Mouse (Mus musculus) forebrain, embryonic 13.5 days (tissue): ENCODE results near the gene A430078G23Rik. TPM values are rescaled to one million over a fixed set of nuclear protein-coding genes. Genes with fewer than 3 reads are reported as not detected.
A peak's percentile ranks its signal among the peaks of the same experiment; 100 is the strongest.

ENCODE experiments used
- ATAC-seq: fragments of 200-750 bp; cut with Nextera tagmentation; 2 replicates; pipeline ENCODE4 v1.8.0; 2017
- H3K27ac ChIP-seq: fragments of 300-500 bp; sonication (generic); 2 replicates; pipeline ENCODE4 v1.5.1; 2015; ENCODE audit warnings: inconsistent platforms, mild to moderate bottlenecking, moderate library complexity
- H3K27me3 ChIP-seq: fragments of 300-500 bp; sonication (generic); 2 replicates; pipeline ENCODE4 v1.6.1; 2015; ENCODE audit warnings: mild to moderate bottlenecking, inconsistent platforms
- H3K36me3 ChIP-seq: fragments of 300-500 bp; sonication (generic); 2 replicates; pipeline ENCODE4 v1.6.1; 2015; ENCODE audit warnings: mild to moderate bottlenecking, inconsistent platforms; ENCODE audit not compliant: poor library complexity, severe bottlenecking
- H3K4me1 ChIP-seq: fragments of 300-500 bp; sonication (generic); 2 replicates; pipeline ENCODE4 v1.6.1; 2015; ENCODE audit warnings: inconsistent platforms
- H3K4me2 ChIP-seq: fragments of 300-500 bp; sonication (generic); 2 replicates; pipeline ENCODE4 v1.6.1; 2015; ENCODE audit warnings: inconsistent platforms, mild to moderate bottlenecking, moderate library complexity
- H3K4me3 ChIP-seq: fragments of 300-500 bp; sonication (generic); 2 replicates; pipeline ENCODE4 v1.5.1; 2015; ENCODE audit warnings: mild to moderate bottlenecking, inconsistent platforms
- H3K9ac ChIP-seq: fragments of 300-500 bp; sonication (generic); 2 replicates; pipeline ENCODE4 v1.6.1; 2015; ENCODE audit warnings: mild to moderate bottlenecking, inconsistent platforms
- H3K9me3 ChIP-seq: fragments of 300-500 bp; sonication (generic); replicated peaks from 2 replicates; pipeline ENCODE4 v1.6.1; 2016; ENCODE audit warnings: inconsistent platforms
- WGBS: fragments of 180-500 bp; shearing (Covaris S2); methylation state at CpG from one replicate; pipeline ENCODE4 v1.1.7; 2015; 5-methylcytosine and 5-hydroxymethylcytosine counted together
- polyA plus RNA-seq: library from polyadenylated mRNA; unstranded; fragments of >200 nt; fragmentation: Nextera tagmentation; extraction: Ambion mirVana; gene quantifications from 2 replicates; pipeline ENCODE4 v1.2.1, GENCODE M21; 2015

The A430078G23Rik gene
- polyA plus RNA-seq, 1 experiment from 2014 or later = 0.23 TPM

- WGBS = 26% methylated on average over 4 of the region's 4 CpGs
- Histone ChIP-seq H3K4me1 (peaks cover 36% of the 10 kb centered on the region), H3K36me3 (no peaks in the 10 kb centered on the region), H3K4me2 (no peak overlapping the region), H3K4me3 (no peak overlapping the region), H3K27me3 (no peaks in the 10 kb centered on the region), H3K9me3 (no peaks in the 10 kb centered on the region), H3K9ac (no peak overlapping the region), H3K27ac (no peak overlapping the region)
- ATAC-seq = no peak
Observed at GRCm38 (mm10) chr8:3416846-3417245, 63.6 kb downstream of the A430078G23Rik start.

GRCm38 (mm10) chr8:3417455-3417854 lies 64.2 kb downstream of the A430078G23Rik start:
- 4% methylated on average over 8 of the region's 8 CpGs for WGBS
- no peak overlapping the region for H3K4me3 ChIP-seq
- no peaks in the 10 kb centered on the region for H3K9me3 ChIP-seq
- H3K27ac ChIP-seq = no peak overlapping the region
- H3K27me3 ChIP-seq = no peaks in the 10 kb centered on the region
- no peak overlapping the region; the same call in 1 of the 2 replicates for H3K4me2 ChIP-seq
- peak; percentile 63; the same call in 1 of the 2 replicates for ATAC-seq
- no peaks in the 10 kb centered on the region for H3K36me3 ChIP-seq
- H3K9ac ChIP-seq = no peak overlapping the region
- peaks cover 36% of the 10 kb centered on the region for H3K4me1 ChIP-seq

GRCm38 (mm10) chr8:3418101-3418500 lies 64.9 kb downstream of the A430078G23Rik start:
- ATAC-seq = no peak
- no peak overlapping the region for H3K4me2 ChIP-seq
- H3K9ac ChIP-seq = no peak overlapping the region
- 79% methylated on average over 1 of the region's 1 CpGs for WGBS
- H3K27me3 ChIP-seq = no peaks in the 10 kb centered on the region
- no peak overlapping the region; the same call in 1 of the 2 replicates for H3K27ac ChIP-seq
- no peaks in the 10 kb centered on the region for H3K36me3 ChIP-seq
- H3K4me1 ChIP-seq = peaks cover 36% of the 10 kb centered on the region
- no peak overlapping the region for H3K4me3 ChIP-seq
- H3K9me3 ChIP-seq = no peaks in the 10 kb centered on the region

- Histone ChIP-seq H3K36me3 (no peaks in the 10 kb centered on the region), H3K27ac (no peak overlapping the region), H3K4me3 (no peak overlapping the region), H3K4me2 (no peak overlapping the region), H3K9ac (no peak overlapping the region), H3K4me1 (peaks cover 26% of the 10 kb centered on the region), H3K27me3 (no peaks in the 10 kb centered on the region), H3K9me3 (no peaks in the 10 kb centered on the region)
- ATAC-seq = no peak
- WGBS = 92% methylated on average over 10 of the region's 10 CpGs
Observed at GRCm38 (mm10) chr8:3420105-3420706, 67.0 kb downstream of the A430078G23Rik start.

- Histone ChIP-seq H3K4me1 (peaks cover 19% of the 10 kb centered on the region), H3K9me3 (no peaks in the 10 kb centered on the region), H3K27me3 (no peaks in the 10 kb centered on the region), H3K27ac (no peak overlapping the region), H3K36me3 (no peaks in the 10 kb centered on the region), H3K4me3 (no peak overlapping the region), H3K9ac (no peak overlapping the region), H3K4me2 (no peak overlapping the region)
- 96% methylated on average over 5 of the region's 5 CpGs for WGBS
- ATAC-seq = no peak
Observed at GRCm38 (mm10) chr8:3421507-3421906, 68.3 kb downstream of the A430078G23Rik start.

GRCm38 (mm10) chr8:3425217-3425616 lies 72.0 kb downstream of the A430078G23Rik start:
- Histone ChIP-seq H3K36me3 (peaks cover 28% of the 10 kb centered on the region), H3K27me3 (no peaks in the 10 kb centered on the region), H3K4me3 (no peak overlapping the region), H3K4me2 (no peak overlapping the region), H3K9ac (no peak overlapping the region), H3K27ac (no peak overlapping the region), H3K9me3 (no peaks in the 10 kb centered on the region), H3K4me1 (no peaks in the 10 kb centered on the region)
- no peak for ATAC-seq
- 94% methylated on average over 5 of the region's 5 CpGs for WGBS

GRCm38 (mm10) chr8:3426211-3426610 lies 73.0 kb downstream of the A430078G23Rik start:
- H3K27ac ChIP-seq = no peak overlapping the region
- no peaks in the 10 kb centered on the region for H3K27me3 ChIP-seq
- no peaks in the 10 kb centered on the region for H3K4me1 ChIP-seq
- ATAC-seq = no peak
- no peak overlapping the region for H3K4me3 ChIP-seq
- 93% methylated on average over 3 of the region's 3 CpGs for WGBS
- no peak overlapping the region for H3K4me2 ChIP-seq
- H3K36me3 ChIP-seq = peaks cover 37% of the 10 kb centered on the region
- no peaks in the 10 kb centered on the region for H3K9me3 ChIP-seq
- H3K9ac ChIP-seq = no peak overlapping the region

- no peak for ATAC-seq
- Histone ChIP-seq H3K4me3 (no peak overlapping the region), H3K9me3 (no peaks in the 10 kb centered on the region), H3K27ac (no peak overlapping the region), H3K4me2 (no peak overlapping the region), H3K9ac (no peak overlapping the region), H3K27me3 (no peaks in the 10 kb centered on the region), H3K36me3 (peaks cover 59% of the 10 kb centered on the region), H3K4me1 (no peaks in the 10 kb centered on the region)
- WGBS = 80% methylated on average over 2 of the region's 2 CpGs
Observed at GRCm38 (mm10) chr8:3428426-3428825, 75.2 kb downstream of the A430078G23Rik start.

- WGBS = 82% methylated on average over 2 of the region's 2 CpGs
- H3K4me1 ChIP-seq = no peaks in the 10 kb centered on the region
- H3K27ac ChIP-seq = no peak overlapping the region
- H3K4me3 ChIP-seq = no peak overlapping the region
- H3K4me2 ChIP-seq = no peak overlapping the region
- peaks cover 73% of the 10 kb centered on the region for H3K36me3 ChIP-seq
- no peaks in the 10 kb centered on the region for H3K27me3 ChIP-seq
- H3K9ac ChIP-seq = no peak overlapping the region
- no peak for ATAC-seq
- H3K9me3 ChIP-seq = no peaks in the 10 kb centered on the region
Observed at GRCm38 (mm10) chr8:3429966-3430365, 76.8 kb downstream of the A430078G23Rik start.

GRCm38 (mm10) chr8:3431113-3431512 lies 77.9 kb downstream of the A430078G23Rik start:
- Histone ChIP-seq H3K4me2 (no peak overlapping the region), H3K9ac (no peak overlapping the region), H3K27ac (no peak overlapping the region), H3K9me3 (no peaks in the 10 kb centered on the region), H3K36me3 (peaks cover 83% of the 10 kb centered on the region), H3K4me1 (no peaks in the 10 kb centered on the region), H3K27me3 (no peaks in the 10 kb centered on the region), H3K4me3 (no peak overlapping the region)
- 90% methylated on average over 3 of the region's 3 CpGs for WGBS
- no peak for ATAC-seq

GRCm38 (mm10) chr8:3436492-3436891 lies 83.3 kb downstream of the A430078G23Rik start:
- Histone ChIP-seq H3K9me3 (no peaks in the 10 kb centered on the region), H3K27me3 (no peaks in the 10 kb centered on the region), H3K4me2 (no peak overlapping the region), H3K9ac (no peak overlapping the region), H3K4me1 (no peaks in the 10 kb centered on the region), H3K36me3 (peaks cover 96% of the 10 kb centered on the region), H3K27ac (no peak overlapping the region), H3K4me3 (no peak overlapping the region)
- no peak for ATAC-seq
- 81% methylated on average over 6 of the region's 6 CpGs for WGBS

- no peak for ATAC-seq
- H3K9ac ChIP-seq = no peak overlapping the region
- H3K27ac ChIP-seq = no peak overlapping the region
- WGBS = 74% methylated on average over 12 of the region's 12 CpGs
- peaks cover 81% of the 10 kb centered on the region for H3K36me3 ChIP-seq
- H3K4me1 ChIP-seq = no peaks in the 10 kb centered on the region
- H3K9me3 ChIP-seq = no peaks in the 10 kb centered on the region
- H3K27me3 ChIP-seq = no peaks in the 10 kb centered on the region
- H3K4me2 ChIP-seq = no peak overlapping the region
- no peak overlapping the region for H3K4me3 ChIP-seq
Observed at GRCm38 (mm10) chr8:3439510-3439909, 86.3 kb downstream of the A430078G23Rik start.
